Mouse (Mus musculus) bone marrow, adult 2 months (tissue): ENCODE measurements around the gene Gm28729.

Experiments
- CTCF ChIP-seq: fragments of 200-500 bp; IDR thresholded peaks from 2 replicates; pipeline ENCODE4 v1.5.1; 2011; ENCODE audit warnings: low read length, control low read depth; ENCODE audit not compliant: control insufficient read depth, insufficient read depth
- POLR2A ChIP-seq: fragments of 200-500 bp; IDR thresholded peaks from 2 replicates; pipeline ENCODE4 v1.6.1; 2011; ENCODE audit warnings: low read depth, mild to moderate bottlenecking, control low read depth, low read length, borderline replicate concordance; ENCODE audit not compliant: control insufficient read depth

DNA sequence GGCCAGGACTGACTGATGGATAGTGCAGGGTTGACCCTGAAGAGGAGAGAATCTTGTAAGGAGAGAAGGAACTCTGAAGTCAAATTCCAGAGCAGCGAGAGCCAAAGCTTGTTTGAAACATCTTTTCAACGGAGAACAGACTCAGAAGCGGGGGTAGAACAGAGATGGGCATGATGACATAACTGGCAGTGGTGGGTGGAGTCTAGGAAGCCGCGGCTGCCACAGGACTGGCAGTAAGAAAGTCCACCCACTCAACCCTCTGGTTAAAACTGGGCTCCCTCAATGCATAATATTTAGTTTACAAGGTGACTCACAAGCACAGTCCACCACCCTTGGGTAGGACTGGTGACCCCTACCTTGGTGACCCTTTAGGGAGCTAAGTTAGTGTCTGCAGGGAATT, 9.3 kb downstream of the Gm28729 start:
- TF ChIP-seq POLR2A, result no peak
- TF ChIP-seq CTCF, result no peak
